Mouse (Mus musculus): ENCODE results near the gene Gm10663.

Gene Gm10663

DNA sequence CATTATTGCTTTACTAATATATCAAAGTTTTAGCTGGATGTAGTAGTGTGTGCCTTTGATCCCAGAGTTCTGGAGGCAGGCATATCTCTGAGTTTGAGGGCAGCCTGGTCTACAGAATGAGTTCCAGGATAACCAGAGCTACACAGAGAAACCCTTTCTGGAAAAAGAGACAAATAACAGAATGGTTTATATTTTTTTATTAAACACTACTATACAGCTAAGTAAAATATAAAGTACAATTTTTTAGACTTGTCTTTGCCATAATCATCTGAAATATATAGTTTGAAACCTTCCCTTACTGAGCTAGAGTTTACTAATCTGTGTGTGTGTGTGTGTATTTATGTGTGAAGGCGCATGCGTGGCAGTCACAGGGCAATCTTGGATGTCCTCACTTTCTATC is at the start of gene Gm10663:
Gm10663 (plus strand) TSS at position 301 of the 400 bp plus-strand sequence.
- no peak for DNase-seq (ENCODE audit: low spot score in 2 of 2)

DNA sequence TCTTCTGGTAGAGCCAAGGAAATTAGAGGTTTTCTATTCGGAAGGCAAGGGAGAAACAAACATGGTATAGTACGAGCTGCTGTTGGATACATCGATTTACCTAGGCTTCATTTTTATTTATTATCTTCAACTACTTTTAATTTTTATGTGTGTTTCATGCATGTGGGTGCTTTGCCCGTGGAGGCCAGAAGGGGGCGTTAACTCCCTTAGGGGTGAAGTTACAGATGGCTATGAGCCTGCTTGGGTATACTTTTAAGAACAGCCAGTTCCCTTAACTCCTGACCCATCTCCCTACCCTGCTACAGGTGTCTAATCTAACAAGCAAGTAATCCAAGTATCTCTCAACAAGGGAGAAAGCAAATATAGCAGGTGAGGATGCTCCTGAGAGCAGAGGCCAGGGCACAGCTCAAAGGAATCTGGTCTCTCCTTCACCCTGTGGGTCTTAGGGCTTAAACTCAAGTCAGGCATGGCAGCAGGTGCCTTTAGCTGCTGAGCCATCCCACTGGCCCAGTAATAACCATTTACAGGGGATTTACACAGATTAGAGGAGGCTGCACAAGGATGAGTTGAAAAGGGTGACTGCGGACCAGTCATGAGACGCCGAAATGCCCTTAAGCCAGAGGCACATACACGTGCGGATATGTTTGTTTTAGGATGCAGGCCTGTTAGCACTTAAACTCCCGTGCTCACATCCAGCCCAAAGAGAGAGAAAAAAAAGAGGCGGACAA is 45.7 kb upstream of the Gm10663 start:
- DNase-seq (ENCODE audit: low spot score in 2 of 2), result no peak

DNA sequence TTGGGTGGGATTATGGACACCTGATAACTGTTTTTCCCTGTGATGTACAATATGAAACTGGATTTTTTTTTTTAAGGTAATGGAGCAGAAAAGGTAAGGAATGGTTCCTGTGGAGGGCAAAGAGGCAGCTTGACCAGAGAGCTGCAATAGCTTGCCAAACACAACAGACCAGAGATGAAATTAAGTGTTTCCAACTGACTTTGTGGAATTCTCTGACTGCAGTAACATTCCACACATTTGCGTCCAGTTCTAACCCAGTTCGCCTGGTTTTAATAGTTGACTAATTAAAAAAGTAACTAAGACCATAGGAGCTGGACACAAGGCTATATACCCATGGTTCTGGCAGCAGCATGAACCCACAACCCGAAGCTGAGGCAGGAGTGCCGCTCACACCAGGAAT is 45.1 kb upstream of the Gm10663 start:
- DNase-seq (ENCODE audit: low spot score in 2 of 2), result no peak

DNA sequence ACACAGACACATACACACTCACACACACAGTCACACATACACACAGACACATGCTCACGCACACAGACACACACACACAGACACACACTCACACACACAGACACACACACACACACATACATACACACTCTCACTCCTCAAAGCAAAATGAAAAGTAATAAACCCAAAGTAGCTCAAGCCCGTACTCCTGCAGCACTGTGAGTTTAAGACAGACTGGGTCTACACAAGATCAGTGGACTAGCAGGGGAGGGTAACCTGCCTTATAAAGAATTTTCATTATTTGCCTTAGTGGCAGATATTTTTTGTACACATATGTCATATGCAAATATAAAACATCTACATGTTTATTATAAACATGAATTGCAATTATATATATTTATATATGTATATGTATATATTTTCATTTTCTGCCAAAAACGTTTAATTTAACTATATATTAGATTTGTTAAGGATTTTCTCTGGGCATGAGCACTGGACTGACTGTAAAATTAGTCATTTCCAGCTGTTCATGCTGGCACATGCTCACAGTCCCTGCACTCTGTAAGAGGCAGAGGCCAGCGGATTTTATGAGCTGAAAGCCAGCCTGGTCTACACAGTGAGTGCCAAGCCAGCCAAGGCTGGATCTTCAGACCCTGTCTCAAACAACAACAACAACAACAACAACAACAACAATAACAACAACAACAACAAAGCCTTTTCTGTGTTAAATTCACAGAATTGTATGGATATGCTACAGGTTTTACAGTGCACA is 43.9 kb upstream of the Gm10663 start:
- no peak for DNase-seq (ENCODE audit: low spot score in 2 of 2)

DNA sequence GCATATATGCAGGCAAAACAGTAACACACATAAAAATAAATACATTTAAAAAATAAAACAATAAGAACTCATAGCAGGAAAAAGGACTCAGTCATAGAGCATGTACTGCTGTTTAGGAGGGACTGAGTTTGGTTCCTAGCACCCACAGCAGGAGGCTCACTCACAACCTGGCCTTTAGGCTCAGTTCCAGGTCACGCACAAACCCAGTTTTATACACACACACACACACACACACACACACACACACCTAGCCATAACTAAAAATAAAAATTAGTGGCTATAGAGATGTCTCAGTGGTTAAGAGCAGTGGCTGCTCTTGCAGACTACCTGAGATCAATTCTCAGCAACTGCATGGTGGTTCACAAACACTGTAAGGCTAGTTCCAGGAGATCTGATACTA is 42.7 kb upstream of the Gm10663 start:
- DNase-seq (ENCODE audit: low spot score in 2 of 2), result no peak

DNA sequence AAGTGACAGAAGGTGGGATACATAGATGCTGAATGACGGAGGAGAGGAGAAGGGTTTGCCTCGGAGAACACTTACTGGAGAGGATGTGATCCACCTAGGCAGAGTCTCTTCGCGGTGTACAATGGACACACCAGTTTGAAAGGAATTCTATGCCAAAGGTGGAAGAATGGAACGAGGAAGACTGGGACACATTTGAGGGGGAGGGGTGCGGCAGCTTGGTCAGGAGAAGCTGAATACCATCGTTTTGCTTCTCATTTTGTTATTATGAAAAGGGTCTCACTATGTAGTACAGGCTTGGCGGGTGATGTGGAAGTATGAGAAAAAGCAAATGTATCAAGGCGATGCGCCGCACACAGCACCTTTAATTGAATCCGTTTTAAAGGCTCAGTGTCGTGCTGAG is 41.8 kb upstream of the Gm10663 start:
- DNase-seq (ENCODE audit: low spot score in 2 of 2), result no peak

GRCm38 (mm10) chr8:65034136-65034535 is 40.7 kb upstream of the Gm10663 start:
- no peak for DNase-seq (ENCODE audit: low spot score in 2 of 2)

- peak in 1 of 2 experiments; percentile 2 for DNase-seq (ENCODE audit: low spot score in 2 of 2)
Measured at GRCm38 (mm10) chr8:65037117-65037533, 37.7 kb upstream of the Gm10663 start, which contains the start of gene Apela. TSS of gene Apela (minus strand) at chr8:65037336.

DNA sequence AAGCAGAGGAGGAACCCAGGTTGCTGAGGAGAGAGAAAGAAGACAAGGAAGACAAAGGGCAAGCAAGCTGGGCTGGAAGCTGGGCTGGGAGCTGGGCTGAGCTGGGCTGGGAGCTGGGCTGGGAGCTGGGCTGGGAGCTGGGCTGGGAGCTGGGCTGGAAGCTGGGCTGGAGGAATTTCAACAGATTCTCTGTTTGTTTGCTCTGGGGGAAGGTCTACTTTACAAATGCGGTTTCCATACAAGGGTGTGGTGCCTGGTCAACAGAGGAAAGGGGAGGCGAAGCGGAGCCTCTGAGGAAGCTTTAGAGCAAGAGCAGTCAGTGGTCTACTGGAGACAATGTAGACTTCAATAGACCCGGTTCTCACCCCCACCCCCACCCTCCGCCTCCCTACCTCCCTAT is 28.3 kb upstream of the Gm10663 start:
- DNase-seq (ENCODE audit: low spot score in 2 of 2), result no peak

DNA sequence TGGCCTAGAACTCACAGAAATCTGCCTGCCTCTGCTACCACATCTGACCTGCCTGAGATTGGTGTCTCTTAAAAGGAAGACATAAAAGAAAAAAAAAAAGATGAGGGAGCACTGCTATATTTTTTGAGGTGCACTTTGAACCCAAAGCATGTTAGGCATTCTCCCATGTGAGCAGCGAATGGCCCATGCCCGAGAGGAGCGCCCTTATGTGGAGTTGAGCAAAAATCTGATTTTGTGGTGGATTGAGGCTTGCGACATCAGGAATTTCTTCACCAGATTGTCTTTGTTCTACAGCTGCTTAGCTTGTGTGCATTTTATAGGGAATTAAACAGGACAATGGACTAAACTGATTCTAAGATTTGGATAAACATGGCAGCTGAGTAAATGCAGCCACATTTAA is 27.6 kb upstream of the Gm10663 start:
- DNase-seq (ENCODE audit: low spot score in 2 of 2), result no peak

- no peak for DNase-seq (ENCODE audit: low spot score in 2 of 2)
Measured at GRCm38 (mm10) chr8:65047801-65048200, 27.0 kb upstream of the Gm10663 start.

- DNase-seq (ENCODE audit: low spot score in 2 of 2), result no peak
Measured at GRCm38 (mm10) chr8:65053554-65053953, 21.3 kb upstream of the Gm10663 start.

DNA sequence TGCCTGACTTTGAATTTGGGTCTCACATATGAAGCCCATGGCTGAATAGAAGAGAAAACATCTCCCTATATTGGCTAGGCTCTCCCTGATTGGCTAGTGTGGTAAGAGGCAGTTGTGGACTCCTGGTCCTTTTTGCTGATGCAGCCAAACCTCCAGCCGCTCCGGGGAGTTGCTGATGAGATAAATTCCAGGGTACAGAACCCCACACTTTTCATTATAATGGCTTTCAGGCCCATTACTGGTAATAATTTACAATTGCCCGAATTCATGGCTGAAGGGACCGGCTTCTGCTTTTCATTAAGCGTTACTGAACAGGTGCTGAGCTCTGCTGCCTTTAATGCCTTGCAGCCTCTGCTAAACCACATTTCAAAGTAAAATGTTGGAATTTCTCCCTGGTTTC is 20.9 kb upstream of the Gm10663 start:
- no peak for DNase-seq (ENCODE audit: low spot score in 2 of 2)

GRCm38 (mm10) chr8:65056722-65057121 is 18.1 kb upstream of the Gm10663 start:
- no peak for DNase-seq (ENCODE audit: low spot score in 2 of 2)

GRCm38 (mm10) chr8:65062195-65062594 is 12.6 kb upstream of the Gm10663 start:
- no peak for DNase-seq (ENCODE audit: low spot score in 2 of 2)

- no peak for DNase-seq (ENCODE audit: low spot score in 2 of 2)
Measured at GRCm38 (mm10) chr8:65064071-65064470, 10.8 kb upstream of the Gm10663 start.

- no peak for DNase-seq (ENCODE audit: low spot score in 2 of 2)
Measured at GRCm38 (mm10) chr8:65065622-65066021, 9.2 kb upstream of the Gm10663 start.

DNA sequence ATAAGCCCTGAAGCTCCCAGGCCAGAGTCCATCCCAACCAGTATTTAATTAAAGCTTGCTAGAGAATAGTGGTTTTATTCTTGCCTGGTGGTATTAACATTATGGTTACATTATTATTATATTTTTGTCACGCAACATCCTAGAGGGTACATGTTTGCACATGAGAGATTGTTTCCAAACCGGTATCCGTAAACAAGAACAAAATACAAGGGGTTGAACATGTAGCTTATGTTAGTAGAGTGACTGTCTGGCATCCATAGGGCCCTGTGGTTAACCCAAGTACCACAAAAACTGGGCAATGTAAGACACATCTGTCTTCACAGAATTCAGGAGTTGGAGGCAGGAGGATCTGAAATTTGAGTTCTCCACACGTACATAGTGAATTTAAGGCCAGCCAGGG is 7.8 kb upstream of the Gm10663 start:
- DNase-seq (ENCODE audit: low spot score in 2 of 2), result no peak

- no peak for DNase-seq (ENCODE audit: low spot score in 2 of 2)
Measured at GRCm38 (mm10) chr8:65067694-65068472, 7.0 kb upstream of the Gm10663 start.

- DNase-seq (ENCODE audit: low spot score in 2 of 2), result no peak
Measured at GRCm38 (mm10) chr8:65068473-65068819, 6.4 kb upstream of the Gm10663 start.

DNA sequence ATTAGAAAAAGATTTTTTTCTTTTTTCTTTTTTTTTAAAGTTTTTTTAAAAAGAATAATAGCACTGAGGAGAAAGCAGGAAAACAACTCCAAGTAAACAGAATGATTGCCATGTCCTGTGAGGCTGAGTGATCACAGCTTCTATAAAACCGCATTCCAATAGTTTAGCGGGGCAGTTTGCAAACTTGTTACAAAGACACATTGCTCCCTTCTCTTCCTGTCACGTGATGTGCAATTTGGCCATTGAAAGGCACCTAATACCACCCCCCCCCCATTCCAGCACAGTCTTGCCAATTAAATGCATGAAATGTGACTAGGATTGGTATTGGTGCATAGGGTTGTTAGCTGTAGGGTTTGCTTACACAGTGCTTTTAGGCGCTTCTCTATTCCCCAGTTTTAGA is 3.8 kb upstream of the Gm10663 start:
- no peak for DNase-seq (ENCODE audit: low spot score in 2 of 2)

- no peak for DNase-seq (ENCODE audit: low spot score in 2 of 2)
Measured at GRCm38 (mm10) chr8:65080731-65081130, 5.9 kb downstream of the Gm10663 start.

GRCm38 (mm10) chr8:65085680-65086079 is 10.8 kb downstream of the Gm10663 start:
- no peak for DNase-seq (ENCODE audit: low spot score in 2 of 2)

Measured in left cerebral cortex, adult 9 months (tissue).